16 mouse cellular contexts compared by ENCODE assay signal in genomic region chr8:46477747-46478458, GRCm38 (mm10). TPM values are rescaled to one million over a fixed set of nuclear protein-coding genes. Genes with fewer than 3 reads are reported as not detected.
DNase-seq lines count a peak whose midpoint lies in the region; ATAC-seq and TF ChIP-seq lines count a peak whose summit lies in the region.
"Had no signal": no experiment of that assay in that cellular context is flagged by ENCODE, and none has a peak within 500 bp of the region (broad histone marks: within the 10 kb centered on the region; RNA-seq: fewer than 3 reads in every experiment).

No protein-coding gene starts in this region.

- TF ChIP-seq POLR2A in kidney, adult 2 months (IDR thresholded peaks at IDR 0.05; ENCODE audit: low read depth, low read length) = no peak

- H3K4me3 ChIP-seq in kidney, adult 2 months (ENCODE audit: insufficient read depth, low read depth, low read length) = no peak overlapping the region
- H3K4me3 ChIP-seq in kidney, embryonic 16.5 days (ENCODE audit: low read length) = no peak overlapping the region
- H3K4me3 ChIP-seq in intestine, embryonic 16.5 days (ENCODE audit: low read length) = no peak overlapping the region
- H3K4me3 ChIP-seq: heart, embryonic 13.5 days; hindbrain, embryonic 10.5 days had no signal

- H3K9ac ChIP-seq in kidney, embryonic 16.5 days (replicated peaks; ENCODE audit: low read length) = no peak overlapping the region
- no peak overlapping the region for H3K9ac ChIP-seq in intestine, embryonic 16.5 days (ENCODE audit: low read depth, low read length)
- H3K9ac ChIP-seq: heart, embryonic 13.5 days; liver, embryonic 14.5 days had no signal

- H3K4me1 ChIP-seq in kidney, adult 2 months (ENCODE audit: control insufficient read depth, insufficient read depth, low read length) = peaks cover 17% of the 10 kb centered on the region; the same call in 1 of the 2 replicates
- H3K4me1 ChIP-seq in kidney, embryonic 16.5 days (ENCODE audit: insufficient read depth, low read length) = peaks cover 8% of the 10 kb centered on the region
- H3K4me1 ChIP-seq in intestine, embryonic 16.5 days (ENCODE audit: control insufficient read depth, insufficient read depth, low read length) = peaks cover 17% of the 10 kb centered on the region

- no peaks in the 10 kb centered on the region for H3K36me3 ChIP-seq in kidney, adult 2 months (ENCODE audit: control insufficient read depth, insufficient read depth, low read length)
- no peaks in the 10 kb centered on the region for H3K36me3 ChIP-seq in kidney, embryonic 16.5 days (ENCODE audit: insufficient read depth, low read length)
- peaks cover 2% of the 10 kb centered on the region; the same call in 1 of the 2 replicates for H3K36me3 ChIP-seq in intestine, embryonic 16.5 days (ENCODE audit: control insufficient read depth, insufficient read depth, low read length)
- H3K36me3 ChIP-seq: heart, embryonic 13.5 days; hindbrain, embryonic 10.5 days had no signal

- DNase-seq in kidney, adult 2 months = peak; percentile 63
- no peak for DNase-seq in ovary, postnatal 14 days (ENCODE audit: low spot score)
- DNase-seq in layer of hippocampus, postnatal 14 days (ENCODE audit: low spot score in 2 of 2) = no peak
- DNase-seq: adrenal gland, postnatal 36 days; cerebellum, postnatal 25 days; gastrocnemius, postnatal 10 days; kidney, adult 8-10 months had no signal

- H3K9me3 ChIP-seq in kidney, embryonic 16.5 days (ENCODE audit: low read length) = no peaks in the 10 kb centered on the region
- no peaks in the 10 kb centered on the region for H3K9me3 ChIP-seq in intestine, embryonic 16.5 days (ENCODE audit: control insufficient read depth, low read length)
- H3K9me3 ChIP-seq: heart, embryonic 13.5 days; hindbrain, embryonic 10.5 days had no signal

- H3K27me3 ChIP-seq in kidney, adult 2 months (replicated peaks; ENCODE audit: control insufficient read depth, insufficient read depth, low read length) = no peaks in the 10 kb centered on the region
- H3K27me3 ChIP-seq in kidney, embryonic 16.5 days (ENCODE audit: insufficient read depth, low read length) = no peaks in the 10 kb centered on the region
- no peaks in the 10 kb centered on the region for H3K27me3 ChIP-seq in intestine, embryonic 16.5 days (replicated peaks; ENCODE audit: control insufficient read depth, insufficient read depth, low read length)
- H3K27me3 ChIP-seq: heart, embryonic 13.5 days had no signal

- H3K4me2 ChIP-seq in kidney, embryonic 16.5 days (replicated peaks; ENCODE audit: low read depth, low read length) = no peak overlapping the region
- H3K4me2 ChIP-seq in intestine, embryonic 16.5 days (ENCODE audit: low read depth, low read length) = no peak overlapping the region
- H3K4me2 ChIP-seq: heart, embryonic 13.5 days; midbrain, embryonic 11.5 days had no signal

- no peak for ATAC-seq in kidney, embryonic 16.5 days (ENCODE audit: low FRiP score, low TSS enrichment)
- ATAC-seq in common myeloid progenitor, adult 5-6 weeks (replicated peaks; ENCODE audit: low read depth, poor library complexity, severe bottlenecking) = peak; percentile 43
- ATAC-seq in intestine, embryonic 16.5 days = peak; percentile 60
- ATAC-seq in megakaryocyte progenitor cell, adult 5-6 weeks (replicated peaks; ENCODE audit: poor library complexity) = peak; percentile 30
- ATAC-seq: forebrain, embryonic 16.5 days had no signal

- peak overlapping the region; percentile 41 for H3K27ac ChIP-seq in kidney, adult 2 months (ENCODE audit: insufficient read depth, low read depth, low read length)
- no peak overlapping the region for H3K27ac ChIP-seq in kidney, embryonic 16.5 days (ENCODE audit: low read length)
- H3K27ac ChIP-seq in intestine, embryonic 16.5 days (ENCODE audit: low read length) = peak overlapping the region; percentile 47; the same call in 1 of the 2 replicates
- H3K27ac ChIP-seq: hindbrain, embryonic 10.5 days; liver, embryonic 14.5 days had no signal

- 54% methylated on average over 9 of the region's 9 CpGs for WGBS in kidney, adult 2 months
- 78% methylated on average over 9 of the region's 9 CpGs for WGBS in kidney, embryonic 16.5 days
- 72% methylated on average over 9 of the region's 9 CpGs for WGBS in intestine, embryonic 16.5 days

- TF ChIP-seq CTCF in kidney, adult 2 months (conservative IDR thresholded peaks at IDR 0.05; ENCODE audit: insufficient read depth, insufficient read length, low read depth, low read length) = no peak

RNA-seq across cellular contexts. Expression of gene Acsl1, which starts 7.1 kb away (rescaled TPM):
- 206 and 212 TPM in 2 replicates for polyA plus RNA-seq in kidney, adult 2 months (2012; rRNA removed)
- 20.6 and 21.3 TPM in 2 replicates for polyA plus RNA-seq in kidney, embryonic 16.5 days (2015; fragmentation: Nextera tagmentation; extraction: Ambion mirVana)
- total RNA-seq in common myeloid progenitor, adult 5-6 weeks (2017) = 70.3 and 103 TPM in 2 replicates
- polyA plus RNA-seq in intestine, embryonic 16.5 days (2015; fragmentation: Nextera tagmentation; extraction: Ambion mirVana) = 48.3 and 56.0 TPM in 2 replicates
- 55.3 and 61.5 TPM in 2 replicates for total RNA-seq in megakaryocyte progenitor cell, adult 5-6 weeks (2015)
- 72.5 and 89.7 TPM in 2 replicates for total RNA-seq in megakaryocyte progenitor cell, adult 5-6 weeks (2017)
- 10 to 100 TPM; 47.8 to 50.2 TPM for total RNA-seq in layer of hippocampus, postnatal 14 days (2021)
